Mouse (Mus musculus): ENCODE measurements around the gene Gm10720. TPM values are rescaled to one million over a fixed set of nuclear protein-coding genes. Genes with fewer than 3 reads are reported as not detected.
"Not testable (repeated sequence)": the region's sequence is repeated elsewhere in the genome, so short reads cannot be mapped to it uniquely, and the experiment has no call there.

Gene Gm10720
- total RNA-seq (2017): not detected in 2 replicates

DNA sequence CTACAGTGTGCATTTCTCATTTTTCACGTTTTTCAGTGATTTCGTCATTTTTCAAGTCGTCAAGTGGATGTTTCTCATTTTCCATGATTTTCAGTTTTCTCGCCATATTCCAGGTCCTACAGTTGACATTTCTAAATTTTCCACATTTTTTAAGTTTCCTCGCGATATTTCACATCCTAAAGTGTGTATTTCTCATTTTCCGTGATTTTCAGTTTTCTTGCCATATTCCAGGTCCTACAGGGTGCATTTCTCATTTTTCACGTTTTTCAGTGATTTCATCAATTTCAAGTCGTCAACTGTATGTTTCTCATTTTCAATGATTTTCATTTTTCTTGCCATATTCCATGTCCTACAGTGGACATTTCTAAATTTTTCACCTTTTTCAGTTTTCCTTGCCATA, at the start of gene Gm10720:
Gm10720 (plus strand) TSS at position 301 of the 400 bp plus-strand sequence.
- ATAC-seq (replicated peaks; ENCODE audit: low read depth, poor library complexity, severe bottlenecking): not testable (repeated sequence)

DNA sequence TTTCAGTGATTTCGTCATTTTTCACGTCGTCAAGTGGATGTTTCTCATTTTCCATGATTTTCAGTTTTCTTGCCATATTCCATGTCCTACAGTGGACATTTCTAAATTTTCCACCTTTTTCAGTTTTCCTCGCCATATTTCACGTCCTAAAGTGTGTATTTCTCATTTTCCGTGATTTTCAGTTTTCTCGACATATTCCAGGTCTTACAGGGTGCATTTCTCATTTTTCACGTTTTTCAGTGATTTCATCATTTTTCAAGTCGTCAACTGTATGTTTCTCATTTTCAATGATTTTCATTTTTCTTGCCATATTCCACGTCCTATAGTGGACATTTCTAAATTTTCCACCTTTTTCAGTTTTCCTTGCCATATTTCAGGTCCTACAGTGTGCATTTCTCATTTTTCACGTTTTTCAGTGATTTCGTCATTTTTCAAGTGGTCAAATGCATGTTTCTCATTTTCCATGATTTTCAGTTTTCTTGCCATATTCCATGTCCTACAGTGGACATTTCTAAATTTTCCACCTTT, 14.9 kb upstream of the Gm10720 start, which contains the start of gene Gm10722:
Gm10722 (plus strand) TSS at position 478 of the 528 bp plus-strand sequence.
- ATAC-seq (replicated peaks; ENCODE audit: low read depth, poor library complexity, severe bottlenecking): not testable (repeated sequence)

DNA sequence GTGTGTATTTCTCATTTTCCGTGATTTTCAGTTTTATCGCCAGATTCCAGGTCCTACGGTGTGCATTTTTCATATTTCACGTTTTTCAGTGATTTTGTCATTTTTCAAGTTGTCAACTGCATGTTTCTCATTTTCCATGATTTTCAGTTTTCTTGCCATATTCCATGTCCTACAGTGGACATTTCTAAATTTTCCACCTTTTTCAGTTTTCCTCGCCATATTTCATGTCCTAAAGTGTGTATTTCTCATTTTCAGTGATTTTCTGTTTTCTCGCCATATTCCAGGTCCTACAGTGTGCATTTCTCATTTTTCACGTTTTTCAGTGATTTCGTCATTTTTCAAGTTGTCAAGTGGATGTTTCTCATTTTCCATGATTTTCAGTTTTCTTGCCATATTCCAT, 14.4 kb upstream of the Gm10720 start:
- ATAC-seq (replicated peaks; ENCODE audit: low read depth, poor library complexity, severe bottlenecking): not testable (repeated sequence)

DNA sequence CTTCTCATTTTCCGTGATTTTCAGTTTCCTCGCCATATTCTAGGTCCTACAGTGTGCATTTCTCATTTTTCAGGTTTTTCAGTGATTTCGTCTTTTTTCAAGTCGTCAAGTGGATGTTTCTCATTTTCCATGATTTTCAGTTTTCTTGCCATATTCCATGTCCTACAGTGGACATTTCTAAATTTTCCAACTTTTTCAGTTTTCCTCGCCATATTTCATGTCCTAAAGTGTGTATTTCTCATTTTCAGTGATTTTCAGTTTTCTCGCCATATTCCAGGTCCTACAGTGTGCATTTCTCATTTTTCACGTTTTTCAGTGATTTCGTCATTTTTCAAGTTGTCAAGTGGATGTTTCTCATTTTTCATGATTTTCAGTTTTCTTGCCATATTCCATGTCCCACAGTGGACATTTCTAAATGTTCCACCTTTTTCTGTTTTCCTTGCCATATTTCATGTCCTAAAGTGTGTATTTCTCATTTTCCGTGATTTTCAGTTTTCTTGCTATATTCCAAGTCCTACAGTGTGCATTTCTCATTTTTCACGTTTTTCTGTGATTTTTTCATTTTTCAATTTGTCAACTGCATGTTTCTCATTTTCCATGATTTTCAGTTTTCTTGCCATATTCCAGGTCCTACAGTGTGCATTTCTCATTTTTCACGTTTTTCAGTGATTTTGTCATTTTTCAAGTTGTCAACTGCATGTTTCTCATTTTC, 13.3 kb upstream of the Gm10720 start:
- peak; percentile 36 for ATAC-seq (replicated peaks; ENCODE audit: low read depth, poor library complexity, severe bottlenecking)

DNA sequence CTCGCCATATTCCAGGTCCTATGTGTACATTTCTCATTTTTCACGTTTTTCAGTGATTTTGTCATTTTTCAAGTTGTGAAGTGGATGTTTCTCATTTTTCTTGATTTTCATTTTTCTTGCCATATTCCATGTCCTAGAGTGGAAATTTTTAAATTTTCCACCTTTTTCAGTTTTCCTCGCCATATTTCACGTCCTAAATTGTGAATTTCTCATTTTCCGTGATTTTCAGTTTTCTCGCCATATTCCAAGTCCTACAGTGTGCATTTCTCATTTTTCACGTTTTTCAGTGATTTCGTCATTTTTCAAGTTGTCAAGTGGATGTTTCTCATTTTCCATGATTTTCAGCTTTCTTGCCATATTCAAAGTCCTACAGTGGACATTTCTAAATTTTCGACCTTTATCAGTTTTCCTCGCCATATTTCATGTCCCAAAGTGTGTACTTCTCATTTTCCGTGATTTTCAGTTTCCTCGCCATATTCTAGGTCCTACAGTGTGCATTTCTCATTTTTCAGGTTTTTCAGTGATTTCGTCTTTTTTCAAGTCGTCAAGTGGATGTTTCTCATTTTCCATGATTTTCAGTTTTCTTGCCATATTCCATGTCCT, 12.6 kb upstream of the Gm10720 start, which contains the start of gene Gm11168:
Gm11168 (plus strand) TSS at position 553 of the 603 bp plus-strand sequence.
- not testable (repeated sequence) for ATAC-seq (replicated peaks; ENCODE audit: low read depth, poor library complexity, severe bottlenecking)

DNA sequence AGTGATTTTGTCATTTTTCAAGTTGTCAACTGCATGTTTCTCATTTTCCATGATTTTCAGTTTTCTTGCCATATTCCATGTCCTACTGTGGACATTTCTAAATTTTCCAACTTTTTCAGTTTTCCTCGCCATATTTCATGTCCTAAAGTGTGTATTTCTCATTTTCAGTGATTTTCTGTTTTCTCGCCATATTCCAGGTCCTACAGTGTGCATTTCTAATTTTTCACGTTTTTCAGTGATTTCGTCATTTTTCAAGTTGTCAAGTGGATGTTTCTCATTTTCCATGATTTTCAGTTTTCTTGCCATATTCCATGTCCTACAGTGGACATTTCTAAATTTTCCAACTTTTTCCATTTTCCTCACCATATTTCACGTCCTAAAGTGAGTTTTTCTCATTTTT, 9.3 kb upstream of the Gm10720 start:
- peak; percentile 33; the same call in 1 of the 2 replicates for ATAC-seq (replicated peaks; ENCODE audit: low read depth, poor library complexity, severe bottlenecking)

DNA sequence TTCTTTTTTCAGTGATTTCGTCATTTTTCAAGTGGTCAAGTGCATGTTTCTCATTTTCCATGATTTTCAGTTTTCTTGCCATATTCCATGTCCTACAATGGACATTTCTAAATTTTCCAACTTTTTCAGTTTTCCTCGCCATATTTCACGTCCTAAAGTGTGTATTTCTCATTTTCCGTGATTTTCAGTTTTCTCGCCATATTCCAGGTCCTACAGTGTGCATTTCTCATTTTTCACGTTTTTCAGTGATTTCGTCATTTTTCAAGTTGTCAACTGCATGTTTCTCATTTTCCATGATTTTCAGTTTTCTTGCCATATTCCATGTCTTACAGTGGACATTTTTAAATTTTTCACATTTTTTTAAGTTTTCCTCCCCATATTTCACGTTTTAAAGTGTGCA, 8.8 kb upstream of the Gm10720 start:
- not testable (repeated sequence) for ATAC-seq (replicated peaks; ENCODE audit: low read depth, poor library complexity, severe bottlenecking)

GRCm38 (mm10) chr9:3007272-3007671, 8.2 kb upstream of the Gm10720 start:
- peak; percentile 15; the same call in 1 of the 2 replicates for ATAC-seq (replicated peaks; ENCODE audit: low read depth, poor library complexity, severe bottlenecking)

GRCm38 (mm10) chr9:3009331-3009730, 6.1 kb upstream of the Gm10720 start:
- ATAC-seq (replicated peaks; ENCODE audit: low read depth, poor library complexity, severe bottlenecking): peak; percentile 23

DNA sequence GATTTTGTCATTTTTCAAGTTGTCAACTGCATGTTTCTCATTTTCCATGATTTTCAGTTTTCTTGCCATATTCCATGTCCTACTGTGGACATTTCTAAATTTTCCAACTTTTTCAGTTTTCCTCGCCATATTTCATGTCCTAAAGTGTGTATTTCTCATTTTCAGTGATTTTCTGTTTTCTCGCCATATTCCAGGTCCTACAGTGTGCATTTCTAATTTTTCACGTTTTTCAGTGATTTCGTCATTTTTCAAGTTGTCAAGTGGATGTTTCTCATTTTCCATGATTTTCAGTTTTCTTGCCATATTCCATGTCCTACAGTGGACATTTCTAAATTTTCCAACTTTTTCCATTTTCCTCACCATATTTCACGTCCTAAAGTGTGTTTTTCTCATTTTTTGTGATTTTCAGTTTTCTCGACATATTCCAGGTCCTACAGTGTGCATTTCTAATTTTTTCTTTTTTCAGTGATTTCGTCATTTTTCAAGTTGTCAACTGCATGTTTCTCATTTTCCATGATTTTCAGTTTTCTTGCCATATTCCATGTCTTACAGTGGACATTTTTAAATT, 3.3 kb upstream of the Gm10720 start:
- ATAC-seq (replicated peaks; ENCODE audit: low read depth, poor library complexity, severe bottlenecking): peak; percentile 48

DNA sequence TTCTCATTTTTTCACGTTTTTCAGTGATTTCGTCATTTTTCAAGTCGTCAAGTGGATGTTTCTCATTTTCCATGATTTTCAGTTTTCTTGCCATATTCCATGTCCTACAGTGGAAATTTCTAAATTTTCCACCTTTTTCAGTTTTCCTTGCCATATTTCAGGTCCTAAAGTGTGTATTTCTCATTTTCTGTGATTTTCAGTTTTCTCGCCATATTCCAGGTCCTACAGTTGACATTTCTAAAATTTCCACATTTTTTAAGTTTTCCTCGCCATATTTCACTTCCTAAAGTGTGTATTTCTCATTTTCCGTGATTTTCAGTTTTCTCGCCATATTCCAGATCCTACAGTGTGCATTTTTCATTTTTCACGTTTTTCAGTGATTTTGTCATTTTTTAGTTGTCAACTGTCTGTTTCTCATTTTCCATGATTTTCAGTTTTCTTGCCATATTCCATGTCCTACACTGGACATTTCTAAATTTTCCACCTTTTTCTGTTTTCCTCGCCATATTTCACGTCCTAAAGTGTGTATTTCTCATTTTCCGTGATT, 2.6 kb upstream of the Gm10720 start, which contains the start of gene Gm10721:
Gm10721 (plus strand) TSS at position 408 of the 547 bp plus-strand sequence.
- peak; percentile 35 for ATAC-seq (replicated peaks; ENCODE audit: low read depth, poor library complexity, severe bottlenecking)

DNA sequence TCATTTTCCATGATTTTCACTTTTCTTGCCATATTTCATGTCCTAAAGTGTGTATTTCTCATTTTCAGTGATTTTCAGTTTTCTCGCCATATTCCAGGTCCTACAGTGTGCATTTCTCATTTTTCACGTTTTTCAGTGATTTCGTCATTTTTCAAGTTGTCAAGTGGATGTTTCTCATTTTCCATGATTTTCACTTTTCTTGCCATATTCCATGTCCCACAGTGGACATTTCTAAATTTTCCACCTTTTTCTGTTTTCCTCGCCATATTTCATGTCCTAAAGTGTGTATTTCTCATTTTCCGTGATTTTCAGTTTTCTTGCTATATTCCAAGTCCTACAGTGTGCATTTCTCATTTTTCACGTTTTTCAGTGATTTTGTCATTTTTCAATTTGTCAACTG, 442 bp downstream of the Gm10720 start:
- not testable (repeated sequence) for ATAC-seq (replicated peaks; ENCODE audit: low read depth, poor library complexity, severe bottlenecking)

- not testable (repeated sequence) for ATAC-seq (replicated peaks; ENCODE audit: low read depth, poor library complexity, severe bottlenecking)
These were observed 1.7 kb downstream of the Gm10720 start, which contains the start of gene Gm10719 for GRCm38 (mm10) chr9:3017108-3017507. Gene Gm10719 (plus strand): TSS chr9:3017408.

- ATAC-seq (replicated peaks; ENCODE audit: low read depth, poor library complexity, severe bottlenecking): not testable (repeated sequence)
These were observed 3.5 kb downstream of the Gm10720 start for GRCm38 (mm10) chr9:3018944-3019343.

DNA sequence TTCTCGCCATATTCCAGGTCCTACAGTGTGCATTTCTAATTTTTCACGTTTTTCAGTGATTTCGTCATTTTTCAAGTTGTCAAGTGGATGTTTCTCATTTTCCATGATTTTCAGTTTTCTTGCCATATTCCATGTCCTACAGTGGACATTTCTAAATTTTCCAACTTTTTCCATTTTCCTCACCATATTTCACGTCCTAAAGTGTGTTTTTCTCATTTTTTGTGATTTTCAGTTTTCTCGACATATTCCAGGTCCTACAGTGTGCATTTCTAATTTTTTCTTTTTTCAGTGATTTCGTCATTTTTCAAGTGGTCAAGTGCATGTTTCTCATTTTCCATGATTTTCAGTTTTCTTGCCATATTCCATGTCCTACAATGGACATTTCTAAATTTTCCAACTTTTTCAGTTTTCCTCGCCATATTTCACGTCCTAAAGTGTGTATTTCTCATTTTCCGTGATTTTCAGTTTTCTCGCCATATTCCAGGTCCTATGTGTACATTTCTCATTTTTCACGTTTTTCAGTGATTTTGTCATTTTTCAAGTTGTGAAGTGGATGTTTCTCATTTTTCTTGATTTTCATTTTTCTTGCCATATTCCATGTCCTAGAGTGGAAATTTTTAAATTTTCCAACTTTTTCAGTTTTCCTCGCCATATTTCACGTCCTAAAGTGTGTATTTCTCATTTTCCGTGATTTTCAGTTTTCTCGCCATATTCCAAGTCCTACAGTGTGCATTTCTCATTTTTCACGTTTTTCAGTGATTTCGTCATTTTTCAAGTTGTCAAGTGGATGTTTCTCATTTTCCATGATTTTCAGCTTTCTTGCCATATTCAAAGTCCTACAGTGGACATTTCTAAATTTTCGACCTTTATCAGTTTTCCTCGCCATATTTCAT, 4.6 kb downstream of the Gm10720 start:
- ATAC-seq (replicated peaks; ENCODE audit: low read depth, poor library complexity, severe bottlenecking): peak; percentile 45

GRCm38 (mm10) chr9:3022316-3023008, 7.0 kb downstream of the Gm10720 start:
- ATAC-seq (replicated peaks; ENCODE audit: low read depth, poor library complexity, severe bottlenecking): not testable (repeated sequence)

GRCm38 (mm10) chr9:3023312-3023984, 8.0 kb downstream of the Gm10720 start, which contains the start of gene Gm10718:
Gene Gm10718 (plus strand): TSS chr9:3023547.
- ATAC-seq (replicated peaks; ENCODE audit: low read depth, poor library complexity, severe bottlenecking): not testable (repeated sequence)
